Mouse (Mus musculus) embryonic stem cell, embryonic (primary cell): Measurements from ENCODE around the gene Cbx8.

Source experiments
- CTCF ChIA-PET, 4 experiments: fragments of 300-600 bp in 2 of 4; fragments of 350-600 bp in 2 of 4; sonication (Branson Sonifier 250); formaldehyde crosslinking; loops; one replicate each; lab custom pipeline; 2022; ENCODE audit warnings: inconsistent platforms in 2 of 4; lab: Charles Lee
- POLR2A ChIA-PET, 4 experiments: fragments of 300-600 bp in 2 of 4; fragments of 350-600 bp in 2 of 4; sonication (Branson Sonifier 250); formaldehyde crosslinking; loops; one replicate each; lab custom pipeline; 2022; ENCODE audit warnings: antibody characterized with exemption in 4 of 4, inconsistent platforms in 1 of 4; lab: Charles Lee

Gene Cbx8

DNA sequence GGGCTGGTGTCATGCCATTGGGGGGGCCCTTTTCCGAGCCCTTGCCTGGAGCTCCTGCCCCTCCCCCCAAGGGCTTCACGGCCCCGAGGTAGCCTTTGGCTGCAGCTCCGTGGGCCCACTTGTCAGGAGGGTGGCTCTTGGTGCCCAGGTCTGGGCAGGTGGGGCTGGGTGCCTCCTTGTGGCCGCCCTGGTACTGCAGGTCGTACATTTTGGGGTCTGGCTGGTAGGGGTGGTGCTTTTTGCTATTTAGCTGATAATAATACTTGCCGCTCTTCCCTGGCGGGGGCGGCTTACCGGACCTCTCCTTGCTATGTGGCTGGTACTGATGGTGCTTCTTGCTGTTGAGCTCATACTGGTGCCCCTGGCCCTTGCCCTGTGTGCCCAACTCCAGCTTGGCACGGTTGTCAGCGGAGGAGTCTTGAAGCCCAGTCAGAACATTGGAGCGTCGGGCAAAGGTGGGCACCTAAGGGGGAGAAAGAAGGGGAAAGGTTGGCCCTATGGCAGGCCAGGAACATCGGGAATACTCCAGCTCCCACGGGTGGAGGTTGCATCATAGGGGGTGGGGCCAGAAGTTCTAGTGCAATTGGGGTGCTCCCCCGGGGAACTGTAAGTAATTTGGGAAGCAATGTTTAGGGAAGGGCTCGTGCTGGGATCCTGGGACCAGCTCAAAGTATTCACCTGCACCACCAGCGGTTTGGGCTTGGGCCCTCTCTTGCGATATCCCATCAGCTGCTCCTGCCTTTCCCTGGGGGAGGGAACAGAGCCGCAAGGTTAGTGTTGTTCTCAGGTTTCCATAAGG lies 41.3 kb upstream of the Cbx8 start:
- ChIA-PET CTCF (interaction anchor here in 3 of 4 experiments (0.5 to 3.5 kb wide), 31 partner anchors 9 to 1291 kb away, joined by 3 to 26 read pairs (median 4); partner anchors contain the start of genes Cbx2 (in 1 of the 3) and Endov (in 1 of the 3)), POLR2A (interaction anchor here (0.5 to 10.0 kb wide), 19 partner anchors 11 to 396 kb away, joined by 3 to 100 read pairs (median 4); partner anchors contain the start of gene Cbx8 (in 1 of the 4))

- CTCF ChIA-PET, result interaction anchor here in 3 of 4 experiments (0.5 to 3.5 kb wide), 20 partner anchors 10 to 1291 kb away, joined by 3 to 26 read pairs (median 4); partner anchors contain the start of gene Endov (in 1 of the 3)
Observed at GRCm38 (mm10) chr11:119081148-119081838, 40.5 kb upstream of the Cbx8 start.

DNA sequence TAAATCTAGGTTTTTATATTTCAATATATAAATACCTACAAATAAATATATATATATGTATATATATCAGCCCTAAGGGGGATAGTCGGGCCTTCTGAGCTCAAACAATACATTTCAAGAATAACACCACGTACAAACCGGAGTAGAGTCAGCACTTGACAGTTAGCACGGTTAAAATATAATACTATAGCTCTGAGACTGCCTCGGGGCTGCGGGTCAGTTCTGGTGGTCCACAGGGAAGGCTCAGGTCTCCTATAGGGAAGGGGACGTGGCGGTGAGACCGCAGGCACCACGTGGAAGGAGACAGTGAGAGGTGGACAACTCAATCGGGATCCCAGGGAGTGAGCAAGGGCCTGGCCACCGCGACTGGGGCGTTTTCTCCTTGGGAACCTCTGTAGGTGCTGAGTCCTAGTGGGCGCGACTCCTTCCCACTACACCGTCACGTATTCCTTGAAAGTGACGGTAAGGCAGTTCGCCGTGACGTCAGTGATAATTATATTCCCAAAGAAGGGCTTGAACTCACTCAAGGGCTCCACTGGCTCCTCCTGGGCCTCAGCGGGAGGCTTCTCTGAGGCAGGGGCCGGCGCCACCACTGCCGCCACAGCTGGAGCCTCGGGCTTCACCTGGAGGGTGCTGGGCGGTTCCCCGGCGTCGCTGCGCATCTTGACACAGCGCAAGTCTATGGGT lies 39.8 kb upstream of the Cbx8 start:
- ChIA-PET CTCF (interaction anchor here in 3 of 4 experiments (0.6 to 3.5 kb wide), 11 partner anchors 11 to 342 kb away, joined by 3 to 26 read pairs (median 6); no protein-coding TSS in a partner anchor), POLR2A (interaction anchor here in 3 of 4 experiments (1.0 to 10.0 kb wide), 9 partner anchors 14 to 324 kb away, joined by 3 to 100 read pairs (median 4); partner anchors contain the start of gene Cbx8 (in 1 of the 3))

More at GRCm38 (mm10) chr11:119081148-119081838, 40.5 kb upstream of the Cbx8 start:
- POLR2A ChIA-PET, result interaction anchor here (0.5 to 10.0 kb wide), 16 partner anchors 13 to 395 kb away, joined by 3 to 100 read pairs (median 4); partner anchors contain the start of gene Cbx8 (in 1 of the 4)

DNA sequence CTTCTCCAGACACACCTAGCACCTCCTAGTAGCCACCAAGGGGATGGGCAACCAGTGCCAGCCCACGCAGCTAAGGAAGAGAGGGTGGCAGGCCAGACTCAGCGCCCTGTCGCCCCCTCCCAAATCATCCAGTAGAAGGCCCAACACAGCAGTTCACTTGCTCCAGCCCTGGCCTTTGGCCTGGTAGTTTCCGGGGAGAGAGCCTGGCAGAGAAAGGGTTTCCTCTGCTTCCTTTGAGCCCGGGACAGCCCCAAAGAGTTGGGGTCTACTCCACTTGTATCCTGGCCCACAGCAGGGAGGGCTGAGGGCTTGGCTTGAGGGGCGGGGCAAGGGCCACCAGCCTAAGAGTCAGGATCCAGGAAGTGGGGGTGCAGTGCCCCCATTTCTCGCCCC lies 38.7 kb upstream of the Cbx8 start:
- ChIA-PET POLR2A (interaction anchor here in 3 of 4 experiments (1.0 to 10.0 kb wide), 6 partner anchors 13 to 38 kb away, joined by 3 to 100 read pairs (median 4); no protein-coding TSS in a partner anchor), CTCF (interaction anchor here (0.6 to 3.5 kb wide), 8 partner anchors 13 to 1253 kb away, joined by 3 to 18 read pairs (median 3); partner anchors contain the start of gene Tk1 (in 1 of the 4))

GRCm38 (mm10) chr11:119078691-119079444 lies 38.1 kb upstream of the Cbx8 start:
- ChIA-PET POLR2A (interaction anchor here in 2 of 4 experiments (1.2 to 10.0 kb wide), 2 partner anchors 15 to 27 kb away, joined by 3 to 100 read pairs; no protein-coding TSS in a partner anchor), CTCF (interaction anchor here in 2 of 4 experiments (0.9 to 1.0 kb wide), 2 partner anchors 27 to 44 kb away, joined by 3 read pairs; no protein-coding TSS in a partner anchor)

GRCm38 (mm10) chr11:119077755-119078154 lies 37.0 kb upstream of the Cbx8 start:
- CTCF ChIA-PET, result no interaction called here
- POLR2A ChIA-PET, result no interaction called here

- POLR2A ChIA-PET, result interaction anchor here in 2 of 4 experiments (0.8 to 4.1 kb wide), 2 partner anchors 10 to 39 kb away, joined by 3 to 12 read pairs; partner anchors contain the start of gene Cbx4 (in 1 of the 2)
- CTCF ChIA-PET, result interaction anchor here in 1 of 4 experiments (0.6 kb wide), 1 partner anchor 10 kb away, joined by 7 read pairs; no protein-coding TSS in a partner anchor
Observed at GRCm38 (mm10) chr11:119075805-119076204, 35.0 kb upstream of the Cbx8 start.

DNA sequence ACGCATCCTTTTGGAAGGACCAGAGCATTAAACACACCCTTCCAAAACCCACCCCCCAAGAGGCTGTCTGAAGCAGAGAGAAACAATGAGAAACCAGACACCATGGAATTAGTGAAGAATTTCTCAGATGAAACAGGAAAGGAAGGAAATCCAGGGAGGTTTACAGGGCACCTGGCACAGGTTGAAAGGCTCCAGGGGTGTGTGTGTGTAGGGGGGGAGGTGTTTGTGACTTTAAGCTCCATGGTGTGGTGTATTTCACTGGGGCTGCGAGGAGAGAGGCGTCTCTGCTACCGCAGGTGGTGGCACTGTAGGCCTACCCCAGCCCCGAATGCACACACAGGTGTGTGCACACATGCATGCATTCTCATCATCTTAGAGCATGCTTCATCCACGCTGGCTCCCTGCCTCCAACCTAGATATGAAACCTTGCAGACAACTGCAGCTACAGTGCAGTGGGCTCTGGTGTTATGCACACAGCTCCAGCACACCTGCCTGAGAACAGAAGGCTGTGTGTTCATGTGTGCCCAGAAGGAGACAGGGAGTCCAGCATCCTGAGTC lies 33.2 kb upstream of the Cbx8 start:
- ChIA-PET POLR2A (interaction anchor here in 1 of 4 experiments (4.1 kb wide), 1 partner anchor 12 kb away, joined by 12 read pairs; the partner anchor contains the start of gene Cbx4), CTCF (interaction anchor here in 2 of 4 experiments (0.6 to 1.0 kb wide), 3 partner anchors 22 to 132 kb away, joined by 3 to 5 read pairs (median 5); no protein-coding TSS in a partner anchor)

DNA sequence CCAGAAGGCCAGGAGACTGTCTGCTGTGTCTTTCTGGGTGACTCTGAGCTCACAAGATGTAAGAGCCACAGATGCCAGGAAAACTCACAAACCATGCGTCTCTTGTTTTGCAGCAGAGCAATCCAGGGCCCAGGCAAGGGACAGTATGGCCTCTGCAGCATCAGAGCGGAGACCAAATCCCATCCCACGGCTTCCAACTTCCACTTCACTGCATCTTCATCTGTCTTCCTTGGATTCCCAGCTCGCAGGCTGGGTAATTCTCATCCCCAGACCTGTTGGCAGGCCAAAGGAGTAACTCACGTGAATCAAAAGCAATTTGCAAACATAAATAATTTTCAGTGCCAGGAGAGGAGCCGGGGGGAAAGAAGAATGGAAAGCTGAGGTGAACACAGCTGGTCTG lies 32.2 kb upstream of the Cbx8 start:
- CTCF ChIA-PET, result interaction anchor here in 2 of 4 experiments (0.5 to 1.0 kb wide), 3 partner anchors 21 to 133 kb away, joined by 3 to 5 read pairs (median 3); no protein-coding TSS in a partner anchor
- POLR2A ChIA-PET, result interaction anchor here in 1 of 4 experiments (1.5 to 4.1 kb wide), 2 partner anchors 13 to 20 kb away, joined by 3 to 12 read pairs; partner anchors contain the start of gene Cbx4

- ChIA-PET CTCF (interaction anchor here in 2 of 4 experiments (0.5 to 0.7 kb wide), 2 partner anchors 36 to 70 kb away, joined by 3 to 6 read pairs; no protein-coding TSS in a partner anchor), POLR2A (interaction anchor here in 1 of 4 experiments (1.5 kb wide), 1 partner anchor 19 kb away, joined by 3 read pairs; no protein-coding TSS in a partner anchor)
Observed at GRCm38 (mm10) chr11:119072239-119072638, 31.5 kb upstream of the Cbx8 start.

DNA sequence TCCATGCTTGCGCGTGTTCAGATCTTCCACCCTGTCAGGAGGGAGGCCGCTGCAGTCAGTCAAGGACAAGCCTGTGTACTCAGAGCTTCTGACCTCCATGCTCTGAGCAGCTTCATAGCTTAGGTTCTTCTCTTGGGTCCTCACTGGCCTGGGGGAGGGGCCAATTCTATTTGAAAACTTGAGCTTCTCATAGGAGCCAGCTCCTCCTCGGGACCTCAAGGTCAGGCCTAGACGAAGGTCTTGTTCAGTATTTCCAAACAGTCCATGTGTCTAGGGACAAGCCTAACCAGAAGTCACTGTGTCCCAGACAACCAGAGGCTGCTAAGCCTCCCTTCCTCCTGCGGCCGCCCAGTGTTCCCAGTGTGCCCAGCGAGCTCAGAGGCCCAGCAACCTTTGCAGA lies 26.1 kb upstream of the Cbx8 start:
- CTCF ChIA-PET, result interaction anchor here in 2 of 4 experiments (0.7 to 1.2 kb wide), 6 partner anchors 14 to 140 kb away, joined by 3 to 4 read pairs (median 3); partner anchors contain the start of gene Cbx4 (in 1 of the 2)
- POLR2A ChIA-PET, result interaction anchor here in 3 of 4 experiments (0.6 to 2.1 kb wide), 8 partner anchors 10 to 19 kb away, joined by 3 to 7 read pairs (median 4); partner anchors contain the start of gene Cbx4 (in 1 of the 3)

GRCm38 (mm10) chr11:119059256-119059655 lies 18.5 kb upstream of the Cbx8 start:
- ChIA-PET CTCF (interaction anchor here (0.5 to 1.5 kb wide), 6 partner anchors 17 to 129 kb away, joined by 3 to 5 read pairs (median 3); partner anchors contain the start of gene Cbx4 (in 1 of the 4)), POLR2A (interaction anchor here in 3 of 4 experiments (1.0 to 2.9 kb wide), 9 partner anchors 9 to 36 kb away, joined by 3 to 13 read pairs (median 3); partner anchors contain the start of gene Cbx4 (in 3 of the 3))

- POLR2A ChIA-PET, result interaction anchor here (0.7 to 2.9 kb wide), 9 partner anchors 13 to 35 kb away, joined by 3 to 13 read pairs (median 4); partner anchors contain the start of genes Cbx4 (in 2 of the 4) and Cbx8 (in 1 of the 4)
- CTCF ChIA-PET, result interaction anchor here in 3 of 4 experiments (0.5 to 1.5 kb wide), 7 partner anchors 16 to 130 kb away, joined by 3 to 5 read pairs (median 3); partner anchors contain the start of gene Cbx4 (in 2 of the 3)
Observed at GRCm38 (mm10) chr11:119058041-119058995, 17.5 kb upstream of the Cbx8 start.

- ChIA-PET CTCF (interaction anchor here (0.6 to 2.1 kb wide), 8 partner anchors 10 to 163 kb away, joined by 3 to 7 read pairs (median 4); partner anchors contain the start of gene Cbx4 (in 1 of the 4)), POLR2A (interaction anchor here (0.6 to 2.9 kb wide), 20 partner anchors 10 to 604 kb away, joined by 3 to 13 read pairs (median 4); partner anchors contain the start of genes Cbx4 (in 2 of the 4), Cbx8 (in 2 of the 4) and Cbx2 (in 1 of the 4))
Observed at GRCm38 (mm10) chr11:119057291-119057690, 16.5 kb upstream of the Cbx8 start.
